Mouse (Mus musculus) lung, postnatal 0 days (tissue): ENCODE measurements around the gene Icosl.
"Not testable (repeated sequence)": the region's sequence is repeated elsewhere in the genome, so short reads cannot be mapped to it uniquely, and the experiment has no call there.

Source experiments
- CTCF ChIP-seq: IDR thresholded peaks from 2 replicates; pipeline ENCODE4 v1.5.1; 2016; ENCODE audit warnings: antibody characterized with exemption, mild to moderate bottlenecking
- EP300 ChIP-seq: IDR thresholded peaks from 2 replicates; pipeline ENCODE4 v1.6.1; 2016; ENCODE audit warnings: antibody characterized with exemption, mild to moderate bottlenecking, control low read depth

- not testable (repeated sequence) for TF ChIP-seq CTCF, EP300
Measured at GRCm38 (mm10) chr10:78099860-78100259, 30.8 kb downstream of the Icosl start.
